ENCODE assay signal across 13 mouse cellular contexts in the genomic region with DNA sequence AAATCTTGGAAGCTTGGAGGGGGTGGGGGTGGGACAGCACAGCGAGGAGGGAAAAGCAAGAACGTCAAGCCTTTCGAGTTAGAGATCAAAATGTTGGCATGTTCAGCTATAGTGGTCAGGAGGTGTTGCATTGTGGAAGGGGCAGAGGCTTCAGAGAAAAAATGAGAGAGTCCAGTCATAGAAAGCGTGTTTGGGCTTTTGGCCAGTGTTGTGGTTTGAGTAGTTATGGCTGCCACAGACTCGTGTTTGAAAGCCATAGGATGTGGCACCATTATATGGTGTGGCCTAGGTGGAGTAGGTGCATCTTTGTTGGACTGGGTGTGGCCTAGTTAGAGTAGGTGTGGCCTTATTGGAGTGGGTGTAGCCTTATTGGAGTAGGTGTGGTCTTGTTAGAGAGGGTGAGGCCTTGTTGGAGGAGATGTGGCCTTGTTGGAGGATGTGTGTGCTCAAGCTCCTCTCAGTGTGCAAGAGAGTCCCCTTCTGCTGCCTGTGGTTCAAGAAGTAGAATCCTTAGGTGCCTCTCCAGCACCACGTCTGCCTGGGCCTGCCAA.
"Had no signal": no experiment of that assay in that cellular context is flagged by ENCODE, and none has a peak within 500 bp of the region (broad histone marks: within the 10 kb centered on the region; RNA-seq: fewer than 3 reads in every experiment).

No protein-coding gene starts in this region.

- DNase-seq: kidney, adult 2 months; kidney, postnatal 14 days; lung, embryonic 14.5 days; lung, postnatal 10 days; lung, postnatal 4 days; thymus, postnatal 4 days had no signal

- H3K27me3 ChIP-seq: kidney, embryonic 15.5 days; limb, embryonic 15.5 days; liver, embryonic 15.5 days; midbrain, embryonic 12.5 days; neural tube, embryonic 12.5 days had no signal

- H3K9ac ChIP-seq: kidney, embryonic 15.5 days; limb, embryonic 15.5 days; liver, embryonic 15.5 days; lung, embryonic 14.5 days; midbrain, embryonic 12.5 days; neural tube, embryonic 12.5 days had no signal

- H3K4me1 ChIP-seq: liver, embryonic 15.5 days; megakaryocyte, embryonic 14.5 days; midbrain, embryonic 12.5 days; neural tube, embryonic 12.5 days had no signal

- H3K36me3 ChIP-seq: kidney, embryonic 15.5 days; limb, embryonic 15.5 days; liver, embryonic 15.5 days; midbrain, embryonic 12.5 days; neural tube, embryonic 12.5 days had no signal

- H3K4me3 ChIP-seq: kidney, embryonic 15.5 days; left cerebral cortex, adult 2 months; limb, embryonic 15.5 days; liver, embryonic 15.5 days; megakaryocyte, embryonic 14.5 days; midbrain, embryonic 12.5 days; neural tube, embryonic 12.5 days had no signal

- H3K4me2 ChIP-seq: kidney, embryonic 15.5 days; limb, embryonic 15.5 days; liver, embryonic 15.5 days; lung, embryonic 14.5 days; midbrain, embryonic 12.5 days; neural tube, embryonic 12.5 days had no signal

- H3K9me3 ChIP-seq: kidney, embryonic 15.5 days; limb, embryonic 15.5 days; liver, embryonic 15.5 days; midbrain, embryonic 12.5 days; neural tube, embryonic 12.5 days had no signal

- H3K27ac ChIP-seq: kidney, embryonic 15.5 days; left cerebral cortex, adult 2 months; limb, embryonic 15.5 days; liver, embryonic 15.5 days; midbrain, embryonic 12.5 days; neural tube, embryonic 12.5 days had no signal
